ENCODE assay signal across 25 mouse cellular contexts in genomic region chr4:141398545-141398944, GRCm38 (mm10). TPM values are rescaled to one million over a fixed set of nuclear protein-coding genes. Genes with fewer than 3 reads are reported as not detected.
DNase-seq lines count a peak whose midpoint lies in the region; ATAC-seq and TF ChIP-seq lines count a peak whose summit lies in the region.
"Had no signal": no experiment of that assay in that cellular context is flagged by ENCODE, and none has a peak within 500 bp of the region (broad histone marks: within the 10 kb centered on the region; RNA-seq: fewer than 3 reads in every experiment).

Gene Clcnka (minus strand): TSS chr4:141398724.

- H3K4me3 ChIP-seq in intestine, embryonic 15.5 days (replicated peaks) = no peak within 1 kb of the TSS
- H3K4me3 ChIP-seq in intestine, postnatal 0 days (ENCODE audit: low read depth, low read length) = no peak within 1 kb of the TSS
- H3K4me3 ChIP-seq in kidney, embryonic 15.5 days (replicated peaks) = no peak within 1 kb of the TSS
- H3K4me3 ChIP-seq: embryonic facial prominence, embryonic 10.5 days; hindbrain, embryonic 13.5 days; midbrain, embryonic 12.5 days had no signal

- H3K9ac ChIP-seq in intestine, embryonic 15.5 days = no peak within 1 kb of the TSS
- H3K9ac ChIP-seq in intestine, postnatal 0 days (ENCODE audit: low read depth, low read length) = no peak within 1 kb of the TSS
- H3K9ac ChIP-seq in kidney, embryonic 15.5 days = no peak within 1 kb of the TSS
- H3K9ac ChIP-seq: hindbrain, embryonic 13.5 days; liver, postnatal 0 days; midbrain, embryonic 12.5 days had no signal

- DNase-seq in kidney, adult 11 months = peak; percentile 72
- peak; percentile 64 to 79 for DNase-seq in kidney, postnatal 4 days
- no peak for DNase-seq in cerebellum, adult 18-20 months
- DNase-seq in cerebellum, adult 8-10 months = no peak
- no peak for DNase-seq in gastrocnemius, adult 18-20 months (ENCODE audit: low spot score)
- DNase-seq: adrenal gland, postnatal 14 days; cerebellum, adult 2 months; gastrocnemius, postnatal 36 days; liver, postnatal 0 days; right cerebral cortex, postnatal 4 days had no signal

- no peaks in the 10 kb centered on the region for H3K27me3 ChIP-seq in intestine, embryonic 15.5 days (replicated peaks)
- no peaks in the 10 kb centered on the region for H3K27me3 ChIP-seq in intestine, postnatal 0 days (replicated peaks; ENCODE audit: control insufficient read depth, insufficient read depth, low read length)
- no peaks in the 10 kb centered on the region for H3K27me3 ChIP-seq in kidney, embryonic 15.5 days

- no peaks in the 10 kb centered on the region; the same call in 1 of the 2 replicates for H3K4me1 ChIP-seq in intestine, embryonic 15.5 days (replicated peaks)
- H3K4me1 ChIP-seq in intestine, postnatal 0 days (replicated peaks; ENCODE audit: control insufficient read depth, insufficient read depth, low read length) = no peaks in the 10 kb centered on the region
- peaks cover 28% of the 10 kb centered on the region for H3K4me1 ChIP-seq in kidney, embryonic 15.5 days
- H3K4me1 ChIP-seq: midbrain, embryonic 12.5 days had no signal

- H3K4me2 ChIP-seq in intestine, embryonic 15.5 days (replicated peaks) = no peak within 1 kb of the TSS
- H3K4me2 ChIP-seq in intestine, postnatal 0 days (replicated peaks; ENCODE audit: low read depth) = no peak within 1 kb of the TSS
- peak within 1 kb of the TSS; percentile 5; the same call in 1 of the 2 replicates for H3K4me2 ChIP-seq in kidney, embryonic 15.5 days
- H3K4me2 ChIP-seq: hindbrain, embryonic 13.5 days; midbrain, embryonic 12.5 days had no signal

- no peaks in the 10 kb centered on the region for H3K9me3 ChIP-seq in intestine, embryonic 15.5 days
- H3K9me3 ChIP-seq in intestine, postnatal 0 days (ENCODE audit: control insufficient read depth) = no peaks in the 10 kb centered on the region
- no peaks in the 10 kb centered on the region for H3K9me3 ChIP-seq in kidney, embryonic 15.5 days (replicated peaks)
- H3K9me3 ChIP-seq: embryonic facial prominence, embryonic 10.5 days; hindbrain, embryonic 13.5 days; midbrain, embryonic 12.5 days had no signal

- TF ChIP-seq CTCF in intestine, postnatal 0 days (IDR thresholded peaks at IDR 0.05; ENCODE audit: low read depth) = no peak

- 50% methylated on average over 12 of the region's 12 CpGs for WGBS in intestine, embryonic 15.5 days
- 50% methylated on average over 12 of the region's 12 CpGs for WGBS in intestine, postnatal 0 days
- 45% methylated on average over 12 of the region's 12 CpGs for WGBS in kidney, embryonic 15.5 days

- ATAC-seq in intestine, embryonic 15.5 days = 0 out of 2 replicates have a peak, but pooled peaks have one; percentile 31
- ATAC-seq in intestine, postnatal 0 days = no peak
- ATAC-seq in kidney, embryonic 15.5 days (replicated peaks; ENCODE audit: low FRiP score) = peak; percentile 57
- ATAC-seq: liver, postnatal 0 days had no signal

- H3K27ac ChIP-seq in intestine, embryonic 15.5 days = no peak within 1 kb of the TSS
- no peak within 1 kb of the TSS for H3K27ac ChIP-seq in intestine, postnatal 0 days (ENCODE audit: low read depth, low read length)
- H3K27ac ChIP-seq in kidney, embryonic 15.5 days = no peak within 1 kb of the TSS
- H3K27ac ChIP-seq: embryonic facial prominence, embryonic 10.5 days; hindbrain, embryonic 13.5 days; midbrain, embryonic 12.5 days had no signal

- H3K36me3 ChIP-seq in intestine, embryonic 15.5 days = no peaks in the 10 kb centered on the region
- H3K36me3 ChIP-seq in intestine, postnatal 0 days (ENCODE audit: control insufficient read depth, insufficient read depth) = no peaks in the 10 kb centered on the region
- no peaks in the 10 kb centered on the region for H3K36me3 ChIP-seq in kidney, embryonic 15.5 days
- H3K36me3 ChIP-seq: embryonic facial prominence, embryonic 10.5 days; hindbrain, embryonic 13.5 days; midbrain, embryonic 12.5 days had no signal

RNA-seq across cellular contexts. Expression of gene Clcnka, which starts in this region (rescaled TPM):
- 0.06 and 0.08 TPM in 2 replicates for polyA plus RNA-seq in intestine, embryonic 15.5 days (2015; fragmentation: Nextera tagmentation; extraction: Ambion mirVana)
- 0.14 TPM in 1 of 2 replicates, not detected in the other for polyA plus RNA-seq in intestine, postnatal 0 days (2015; fragmentation: Nextera tagmentation; extraction: Ambion mirVana)
- polyA plus RNA-seq in kidney, embryonic 15.5 days (2015; fragmentation: Nextera tagmentation; extraction: Ambion mirVana) = 7.6 and 8.5 TPM in 2 replicates
- total RNA-seq in gastrocnemius, adult 18-20 months (2021) = not detected
- total RNA-seq: adrenal gland, postnatal 14 days; CH12.LX; common myeloid progenitor, adult 5-6 weeks; left cerebral cortex, postnatal 10 days; liver, adult 2 months; MEL; monocyte, adult 5-6 weeks had no signal
- polyA plus RNA-seq: cerebellum, adult 2 months; heart, postnatal 0 days; large intestine, adult 2 months; liver, postnatal 0 days; midbrain, embryonic 12.5 days; neural tube, embryonic 11.5 days had no signal

Comparison
In these comparisons a context has a peak if more than half of its experiments do, and no peak if none do; other contexts are left out.
1. Peak in ATAC-seq in intestine, embryonic 15.5 days; RNA of the gene not detected or under 1 TPM.
2. DNase-seq: peak in kidney, adult 11 months (single experiment) and kidney, postnatal 4 days (2 of 2); none in cerebellum, adult 18-20 months (0 of 2), cerebellum, adult 8-10 months (single experiment) and gastrocnemius, adult 18-20 months (single experiment).